Mouse (Mus musculus) 416B (cell line): ENCODE data around the gene Chsy1.

Experiments
- DNase-seq: peaks from one replicate; pipeline ENCODE4 v3.0.0; 2011; ENCODE audit warnings: low read depth

Gene Chsy1

GRCm38 (mm10) chr7:66108961-66109854 is at the start of gene Chsy1:
Gene Chsy1, plus strand, starts transcription at chr7:66109515.
- DNase-seq, result peak; percentile 91

GRCm38 (mm10) chr7:66060066-66060956 is 49.0 kb upstream of the Chsy1 start:
- DNase-seq, result peak; percentile 85

- peak; percentile 32 for DNase-seq
These were observed 48.3 kb upstream of the Chsy1 start for GRCm38 (mm10) chr7:66061057-66061456.

GRCm38 (mm10) chr7:66076411-66076810 is 32.9 kb upstream of the Chsy1 start:
- DNase-seq, result peak; percentile 39

- peak; percentile 99 for DNase-seq
These were observed 29.7 kb upstream of the Chsy1 start, which contains the start of gene Selenos for GRCm38 (mm10) chr7:66079364-66080230. Gene Selenos, plus strand, starts transcription at chr7:66079649.

- DNase-seq, result peak; percentile 52
These were observed 29.1 kb upstream of the Chsy1 start for GRCm38 (mm10) chr7:66080231-66080613.

- no peak for DNase-seq
These were observed 25.6 kb upstream of the Chsy1 start for GRCm38 (mm10) chr7:66083757-66084156.

GRCm38 (mm10) chr7:66084546-66084945 is 24.8 kb upstream of the Chsy1 start:
- DNase-seq, result no peak

GRCm38 (mm10) chr7:66087652-66088051 is 21.7 kb upstream of the Chsy1 start:
- DNase-seq, result no peak

GRCm38 (mm10) chr7:66088077-66088476 is 21.2 kb upstream of the Chsy1 start:
- no peak for DNase-seq

GRCm38 (mm10) chr7:66090676-66091190 is 18.6 kb upstream of the Chsy1 start:
- DNase-seq, result no peak

GRCm38 (mm10) chr7:66091553-66091952 is 17.8 kb upstream of the Chsy1 start:
- DNase-seq, result no peak

- no peak for DNase-seq
These were observed 16.7 kb upstream of the Chsy1 start for GRCm38 (mm10) chr7:66092656-66093055.

- no peak for DNase-seq
These were observed 15.2 kb upstream of the Chsy1 start for GRCm38 (mm10) chr7:66094141-66094540.

- no peak for DNase-seq
These were observed 10.5 kb upstream of the Chsy1 start for GRCm38 (mm10) chr7:66098803-66099202.

- peak; percentile 76 for DNase-seq
These were observed 7.4 kb upstream of the Chsy1 start for GRCm38 (mm10) chr7:66101866-66102265.

- DNase-seq, result no peak
These were observed 4.8 kb upstream of the Chsy1 start for GRCm38 (mm10) chr7:66104531-66104930.

GRCm38 (mm10) chr7:66105771-66106170 is 3.5 kb upstream of the Chsy1 start:
- no peak for DNase-seq

GRCm38 (mm10) chr7:66106581-66107056 is 2.7 kb upstream of the Chsy1 start:
- DNase-seq, result no peak

- no peak for DNase-seq
These were observed 2.1 kb upstream of the Chsy1 start for GRCm38 (mm10) chr7:66107206-66107605.

- peak; percentile 80 for DNase-seq
These were observed 1.4 kb upstream of the Chsy1 start for GRCm38 (mm10) chr7:66107930-66108329.
